Mouse (Mus musculus): Measurements from ENCODE around the gene Astn1. TPM values are rescaled to one million over a fixed set of nuclear protein-coding genes. Genes with fewer than 3 reads are reported as not detected.

Gene Astn1
- total and polyA plus RNA-seq, 3 experiments = 0.64 to 1.0 (median 0.91) TPM

GRCm38 (mm10) chr1:158605597-158605996 lies 243.5 kb downstream of the Astn1 start:
- TF ChIP-seq EP300 (IDR thresholded peaks at IDR 0.05; ENCODE audit: insufficient read depth, low read depth, low read length) (no peak), POLR2A (IDR thresholded peaks at IDR 0.05; ENCODE audit: insufficient read depth, low read depth, low read length) (no peak), CTCF (IDR thresholded peaks at IDR 0.05) (no peak)
- Histone ChIP-seq H3K27ac (no peak overlapping the region), H3K4me1 (ENCODE audit: control insufficient read depth, insufficient read depth, low read length) (no peaks in the 10 kb centered on the region), H3K4me3 (no peak overlapping the region), H3K79me2 (replicated peaks; ENCODE audit: control insufficient read depth, insufficient read depth, low read length) (no peaks in the 10 kb centered on the region), H3K36me3 (ENCODE audit: control insufficient read depth, insufficient read depth, low read length) (no peaks in the 10 kb centered on the region), H3K9ac (ENCODE audit: low read depth, low read length) (no peak overlapping the region), H3K27me3 (ENCODE audit: control insufficient read depth, insufficient read depth, low read length) (no peaks in the 10 kb centered on the region)
- no peak for DNase-seq
- 73% methylated on average over 4 of the region's 4 CpGs for WGBS
- intact Hi-C loops (cut with DNase I) = no loop called here

- no peak for DNase-seq
These were observed 244.3 kb downstream of the Astn1 start for GRCm38 (mm10) chr1:158606324-158606723.

GRCm38 (mm10) chr1:158607201-158607600 lies 245.1 kb downstream of the Astn1 start:
- H3K79me2 ChIP-seq (replicated peaks; ENCODE audit: control insufficient read depth, insufficient read depth, low read length) = no peaks in the 10 kb centered on the region
- H3K27me3 ChIP-seq (ENCODE audit: control insufficient read depth, insufficient read depth, low read length) = no peaks in the 10 kb centered on the region
- 70% methylated on average over 1 of the region's 1 CpGs for WGBS
- no peak overlapping the region for H3K27ac ChIP-seq
- H3K4me3 ChIP-seq = no peak overlapping the region
- DNase-seq = no peak
- no peaks in the 10 kb centered on the region for H3K36me3 ChIP-seq (ENCODE audit: control insufficient read depth, insufficient read depth, low read length)
- TF ChIP-seq EP300 (IDR thresholded peaks at IDR 0.05; ENCODE audit: insufficient read depth, low read depth, low read length) = no peak
- no peak for TF ChIP-seq CTCF (IDR thresholded peaks at IDR 0.05)
- TF ChIP-seq POLR2A (IDR thresholded peaks at IDR 0.05; ENCODE audit: insufficient read depth, low read depth, low read length) = no peak
- no peak overlapping the region for H3K9ac ChIP-seq (ENCODE audit: low read depth, low read length)
- H3K4me1 ChIP-seq (ENCODE audit: control insufficient read depth, insufficient read depth, low read length) = no peaks in the 10 kb centered on the region
- intact Hi-C loops (cut with DNase I) = no loop called here

More at GRCm38 (mm10) chr1:158606324-158606723, 244.3 kb downstream of the Astn1 start:
- TF ChIP-seq EP300 (IDR thresholded peaks at IDR 0.05; ENCODE audit: insufficient read depth, low read depth, low read length) (no peak), POLR2A (IDR thresholded peaks at IDR 0.05; ENCODE audit: insufficient read depth, low read depth, low read length) (no peak)
- no peaks in the 10 kb centered on the region for H3K4me1 ChIP-seq (ENCODE audit: control insufficient read depth, insufficient read depth, low read length)
- H3K27me3 ChIP-seq (ENCODE audit: control insufficient read depth, insufficient read depth, low read length) = no peaks in the 10 kb centered on the region
- no peak overlapping the region for H3K4me3 ChIP-seq
- WGBS = 82% methylated on average over 10 of the region's 10 CpGs
- no peak overlapping the region for H3K9ac ChIP-seq (ENCODE audit: low read depth, low read length)
- intact Hi-C loops (cut with DNase I) = no loop called here
- H3K27ac ChIP-seq = no peak overlapping the region
- no peaks in the 10 kb centered on the region for H3K36me3 ChIP-seq (ENCODE audit: control insufficient read depth, insufficient read depth, low read length)
- H3K79me2 ChIP-seq (replicated peaks; ENCODE audit: control insufficient read depth, insufficient read depth, low read length) = no peaks in the 10 kb centered on the region

GRCm38 (mm10) chr1:158615202-158615601 lies 253.1 kb downstream of the Astn1 start:
- 95% methylated on average over 1 of the region's 1 CpGs for WGBS
- no peak for TF ChIP-seq CTCF (IDR thresholded peaks at IDR 0.05)
- no peak for TF ChIP-seq POLR2A (IDR thresholded peaks at IDR 0.05; ENCODE audit: insufficient read depth, low read depth, low read length)
- TF ChIP-seq EP300 (IDR thresholded peaks at IDR 0.05; ENCODE audit: insufficient read depth, low read depth, low read length) = no peak
- Histone ChIP-seq H3K36me3 (ENCODE audit: control insufficient read depth, insufficient read depth, low read length) (no peaks in the 10 kb centered on the region), H3K4me3 (no peak overlapping the region), H3K4me1 (ENCODE audit: control insufficient read depth, insufficient read depth, low read length) (no peaks in the 10 kb centered on the region), H3K27me3 (ENCODE audit: control insufficient read depth, insufficient read depth, low read length) (no peaks in the 10 kb centered on the region), H3K9ac (ENCODE audit: low read depth, low read length) (no peak overlapping the region), H3K27ac (no peak overlapping the region), H3K79me2 (replicated peaks; ENCODE audit: control insufficient read depth, insufficient read depth, low read length) (no peaks in the 10 kb centered on the region)
- intact Hi-C loops (cut with DNase I) = no loop called here
- no peak for DNase-seq

GRCm38 (mm10) chr1:158617943-158618342 lies 255.9 kb downstream of the Astn1 start:
- Histone ChIP-seq H3K27ac (no peak overlapping the region), H3K36me3 (ENCODE audit: control insufficient read depth, insufficient read depth, low read length) (no peaks in the 10 kb centered on the region), H3K4me3 (no peak overlapping the region), H3K79me2 (replicated peaks; ENCODE audit: control insufficient read depth, insufficient read depth, low read length) (no peaks in the 10 kb centered on the region), H3K9ac (ENCODE audit: low read depth, low read length) (no peak overlapping the region), H3K27me3 (ENCODE audit: control insufficient read depth, insufficient read depth, low read length) (no peaks in the 10 kb centered on the region), H3K4me1 (ENCODE audit: control insufficient read depth, insufficient read depth, low read length) (no peaks in the 10 kb centered on the region)
- TF ChIP-seq CTCF (IDR thresholded peaks at IDR 0.05) = no peak
- TF ChIP-seq EP300 (IDR thresholded peaks at IDR 0.05; ENCODE audit: insufficient read depth, low read depth, low read length) = no peak
- no peak for TF ChIP-seq POLR2A (IDR thresholded peaks at IDR 0.05; ENCODE audit: insufficient read depth, low read depth, low read length)
- intact Hi-C loops (cut with DNase I) = no loop called here
- WGBS = 83% methylated on average over 4 of the region's 4 CpGs
- DNase-seq = no peak

- no peaks in the 10 kb centered on the region for H3K36me3 ChIP-seq (ENCODE audit: control insufficient read depth, insufficient read depth, low read length)
- no peak overlapping the region for H3K4me3 ChIP-seq
- no peak overlapping the region for H3K27ac ChIP-seq
- TF ChIP-seq EP300 (IDR thresholded peaks at IDR 0.05; ENCODE audit: insufficient read depth, low read depth, low read length) (no peak), POLR2A (IDR thresholded peaks at IDR 0.05; ENCODE audit: insufficient read depth, low read depth, low read length) (no peak), CTCF (IDR thresholded peaks at IDR 0.05) (no peak)
- whole genome bisulfite sequencing = 59% methylated on average over 4 of the region's 4 CpGs
- intact Hi-C loops (cut with DNase I) = no loop called here
- no peak overlapping the region for H3K9ac ChIP-seq (ENCODE audit: low read depth, low read length)
- H3K4me1 ChIP-seq (ENCODE audit: control insufficient read depth, insufficient read depth, low read length) = no peaks in the 10 kb centered on the region
- H3K79me2 ChIP-seq (replicated peaks; ENCODE audit: control insufficient read depth, insufficient read depth, low read length) = no peaks in the 10 kb centered on the region
- DNase-seq = no peak
- no peaks in the 10 kb centered on the region for H3K27me3 ChIP-seq (ENCODE audit: control insufficient read depth, insufficient read depth, low read length)
These were observed 270.9 kb downstream of the Astn1 start for GRCm38 (mm10) chr1:158632935-158633334.

All from heart, adult 2 months (tissue).